Mouse (Mus musculus): ENCODE results near the gene Hivep3.

Gene Hivep3

GRCm38 (mm10) chr4:119814185-119815132 is 80.9 kb downstream of the Hivep3 start:
- in situ Hi-C loops (cut with MboI, MseI): no loop called here

GRCm38 (mm10) chr4:119815133-119815792 is 81.7 kb downstream of the Hivep3 start:
- in situ Hi-C loops (cut with MboI, MseI): no loop called here

GRCm38 (mm10) chr4:119815793-119816161 is 82.2 kb downstream of the Hivep3 start:
- in situ Hi-C loops (cut with MboI, MseI): no loop called here

GRCm38 (mm10) chr4:119816620-119817356 is 83.2 kb downstream of the Hivep3 start:
- in situ Hi-C loops (cut with MboI, MseI): no loop called here

GRCm38 (mm10) chr4:119825956-119826355 is 92.4 kb downstream of the Hivep3 start:
- in situ Hi-C loops (cut with MboI, MseI): no loop called here

GRCm38 (mm10) chr4:119828386-119828785 is 94.8 kb downstream of the Hivep3 start:
- in situ Hi-C loops (cut with MboI, MseI): no loop called here

GRCm38 (mm10) chr4:119828996-119829395 is 95.4 kb downstream of the Hivep3 start:
- in situ Hi-C loops (cut with MboI, MseI): no loop called here

- in situ Hi-C loops (cut with MboI, MseI): no loop called here
Measured at GRCm38 (mm10) chr4:119833333-119833732, 99.7 kb downstream of the Hivep3 start.

- in situ Hi-C loops (cut with MboI, MseI): no loop called here
Measured at GRCm38 (mm10) chr4:119833884-119834283, 100.3 kb downstream of the Hivep3 start.

GRCm38 (mm10) chr4:119836181-119836580 is 102.6 kb downstream of the Hivep3 start:
- in situ Hi-C loops (cut with MboI, MseI): no loop called here

- in situ Hi-C loops (cut with MboI, MseI): no loop called here
Measured at GRCm38 (mm10) chr4:119837505-119838065, 104.0 kb downstream of the Hivep3 start.

GRCm38 (mm10) chr4:119838308-119838707 is 104.7 kb downstream of the Hivep3 start:
- in situ Hi-C loops (cut with MboI, MseI): no loop called here

GRCm38 (mm10) chr4:119843294-119843693 is 109.7 kb downstream of the Hivep3 start:
- in situ Hi-C loops (cut with MboI, MseI): no loop called here

GRCm38 (mm10) chr4:119844267-119844666 is 110.7 kb downstream of the Hivep3 start:
- in situ Hi-C loops (cut with MboI, MseI): no loop called here

- in situ Hi-C loops (cut with MboI, MseI): no loop called here
Measured at GRCm38 (mm10) chr4:119845596-119846161, 112.1 kb downstream of the Hivep3 start.

GRCm38 (mm10) chr4:119852483-119852882 is 118.9 kb downstream of the Hivep3 start:
- in situ Hi-C loops (cut with MboI, MseI): no loop called here

- in situ Hi-C loops (cut with MboI, MseI): no loop called here
Measured at GRCm38 (mm10) chr4:119854307-119855144, 120.9 kb downstream of the Hivep3 start.

GRCm38 (mm10) chr4:119859454-119859853 is 125.9 kb downstream of the Hivep3 start:
- in situ Hi-C loops (cut with MboI, MseI): no loop called here

- in situ Hi-C loops (cut with MboI, MseI): no loop called here
Measured at GRCm38 (mm10) chr4:119861001-119861400, 127.4 kb downstream of the Hivep3 start.

GRCm38 (mm10) chr4:119865827-119866455 is 132.4 kb downstream of the Hivep3 start:
- in situ Hi-C loops (cut with MboI, MseI): no loop called here
